Mouse (Mus musculus) heart, embryonic 11.5 days (tissue): ENCODE measurements around the gene 1500009C09Rik. TPM values are rescaled to one million over a fixed set of nuclear protein-coding genes. Genes with fewer than 3 reads are reported as not detected.

Source experiments
- ATAC-seq: fragments of 200-750 bp; cut with Nextera tagmentation; replicated peaks from 2 replicates; pipeline ENCODE4 v1.8.0; 2017; ENCODE audit warnings: moderate library complexity; ENCODE audit not compliant: insufficient number of reproducible peaks, low FRiP score, low TSS enrichment
- H3K27ac ChIP-seq: fragments of 300-500 bp; sonication (generic); 2 replicates; pipeline ENCODE4 v1.5.1; 2014; ENCODE audit warnings: mild to moderate bottlenecking, low read depth, low read length
- H3K27me3 ChIP-seq: fragments of 300-500 bp; sonication (generic); 2 replicates; pipeline ENCODE4 v1.6.1; 2014; ENCODE audit warnings: mild to moderate bottlenecking, low read length, mixed read lengths; ENCODE audit not compliant: control insufficient read depth, insufficient read depth
- H3K36me3 ChIP-seq: fragments of 300-500 bp; sonication (generic); 2 replicates; pipeline ENCODE4 v1.6.1; 2014; ENCODE audit warnings: mild to moderate bottlenecking, low read length, moderate library complexity, mixed read lengths; ENCODE audit not compliant: control insufficient read depth, insufficient read depth
- H3K4me1 ChIP-seq: fragments of 300-500 bp; sonication (generic); 2 replicates; pipeline ENCODE4 v1.6.1; 2014; ENCODE audit warnings: low read length; ENCODE audit not compliant: control insufficient read depth, insufficient read depth
- H3K4me2 ChIP-seq: fragments of 300-500 bp; sonication (generic); 2 replicates; pipeline ENCODE4 v1.6.1; 2014; ENCODE audit warnings: mild to moderate bottlenecking, moderate library complexity
- H3K4me3 ChIP-seq: fragments of 300-500 bp; sonication (generic); 2 replicates; pipeline ENCODE4 v1.5.1; 2014; ENCODE audit warnings: low read depth, low read length
- H3K9ac ChIP-seq: fragments of 300-500 bp; sonication (generic); 2 replicates; pipeline ENCODE4 v1.6.1; 2014; ENCODE audit warnings: mild to moderate bottlenecking, low read depth, low read length, moderate library complexity
- H3K9me3 ChIP-seq: fragments of 300-500 bp; sonication (generic); replicated peaks from 2 replicates; pipeline ENCODE4 v1.6.1; 2016; ENCODE audit warnings: low read length; ENCODE audit not compliant: control insufficient read depth
- WGBS: fragments of 180-500 bp; shearing (Covaris S2); extraction: QIAGEN DNeasy Blood & Tissue Kit; methylation state at CpG from one replicate; pipeline ENCODE4 v1.1.7; 2014; ENCODE audit not compliant: insufficient replicate concordance; 5-methylcytosine and 5-hydroxymethylcytosine counted together
- polyA plus RNA-seq: library from polyadenylated mRNA; unstranded; fragments of >200 nt; fragmentation: Nextera tagmentation; extraction: Ambion mirVana; gene quantifications from 2 replicates; pipeline ENCODE4 v1.2.1, GENCODE M21; 2014

Gene 1500009C09Rik
- polyA plus RNA-seq, 1 experiment from 2014 or later: not detected

- Histone ChIP-seq H3K9ac (no peak overlapping the region), H3K4me1 (peaks cover 16% of the 10 kb centered on the region), H3K4me3 (no peak overlapping the region), H3K27ac (no peak overlapping the region), H3K4me2 (no peak overlapping the region), H3K36me3 (no peaks in the 10 kb centered on the region), H3K9me3 (no peaks in the 10 kb centered on the region), H3K27me3 (peaks cover 69% of the 10 kb centered on the region)
- no peak for ATAC-seq
- WGBS: 9% methylated on average over 7 of the region's 7 CpGs
Observed at GRCm38 (mm10) chr15:82217039-82217438, 35.2 kb upstream of the 1500009C09Rik start.

- Histone ChIP-seq H3K36me3 (no peaks in the 10 kb centered on the region), H3K27ac (no peak overlapping the region), H3K4me2 (no peak overlapping the region), H3K4me3 (no peak overlapping the region), H3K9ac (no peak overlapping the region), H3K4me1 (peaks cover 10% of the 10 kb centered on the region), H3K9me3 (no peaks in the 10 kb centered on the region), H3K27me3 (peaks cover 63% of the 10 kb centered on the region)
- WGBS: 30% methylated on average over 9 of the region's 9 CpGs
- ATAC-seq: no peak
Observed at GRCm38 (mm10) chr15:82217980-82218379, 34.2 kb upstream of the 1500009C09Rik start.

GRCm38 (mm10) chr15:82218778-82219666 is 33.2 kb upstream of the 1500009C09Rik start:
- no peak overlapping the region for H3K4me3 ChIP-seq
- peaks cover 58% of the 10 kb centered on the region for H3K27me3 ChIP-seq
- no peak for ATAC-seq
- no peaks in the 10 kb centered on the region for H3K36me3 ChIP-seq
- no peak overlapping the region for H3K27ac ChIP-seq
- H3K4me2 ChIP-seq: no peak overlapping the region
- WGBS: 68% methylated on average over 26 of the region's 26 CpGs
- H3K9ac ChIP-seq: no peak overlapping the region
- peaks cover 19% of the 10 kb centered on the region for H3K4me1 ChIP-seq
- H3K9me3 ChIP-seq: no peaks in the 10 kb centered on the region

GRCm38 (mm10) chr15:82220003-82220675 is 32.1 kb upstream of the 1500009C09Rik start:
- Histone ChIP-seq H3K27ac (no peak overlapping the region), H3K36me3 (no peaks in the 10 kb centered on the region)

GRCm38 (mm10) chr15:82221104-82221860 is 30.9 kb upstream of the 1500009C09Rik start:
- Histone ChIP-seq H3K4me2 (no peak overlapping the region), H3K9me3 (no peaks in the 10 kb centered on the region), H3K27ac (no peak overlapping the region), H3K9ac (no peak overlapping the region), H3K4me3 (no peak overlapping the region), H3K27me3 (peaks cover 56% of the 10 kb centered on the region), H3K36me3 (no peaks in the 10 kb centered on the region), H3K4me1 (peaks cover 22% of the 10 kb centered on the region)
- 67% methylated on average over 14 of the region's 14 CpGs for WGBS
- ATAC-seq: no peak

More at GRCm38 (mm10) chr15:82220003-82220675, 32.1 kb upstream of the 1500009C09Rik start:
- H3K27me3 ChIP-seq: peaks cover 60% of the 10 kb centered on the region
- no peaks in the 10 kb centered on the region for H3K9me3 ChIP-seq
- no peak for ATAC-seq
- H3K4me2 ChIP-seq: no peak overlapping the region
- no peak overlapping the region for H3K4me3 ChIP-seq
- no peak overlapping the region for H3K9ac ChIP-seq
- peaks cover 25% of the 10 kb centered on the region for H3K4me1 ChIP-seq
- 69% methylated on average over 11 of the region's 12 CpGs for WGBS

- Histone ChIP-seq H3K4me2 (no peak overlapping the region), H3K9ac (no peak overlapping the region), H3K27me3 (peaks cover 40% of the 10 kb centered on the region), H3K9me3 (no peaks in the 10 kb centered on the region), H3K27ac (no peak overlapping the region), H3K36me3 (no peaks in the 10 kb centered on the region), H3K4me3 (no peak overlapping the region), H3K4me1 (peaks cover 17% of the 10 kb centered on the region)
- ATAC-seq: no peak
- 10% methylated on average over 7 of the region's 7 CpGs for WGBS
Observed at GRCm38 (mm10) chr15:82223251-82223650, 28.9 kb upstream of the 1500009C09Rik start.

- peak within 1 kb of the TSS; percentile 42 for H3K4me3 ChIP-seq
- H3K9ac ChIP-seq: peak within 1 kb of the TSS; percentile 59; the same call in 1 of the 2 replicates
- whole genome bisulfite sequencing: under 1% methylated on average over 43 of the region's 44 CpGs
- H3K4me2 ChIP-seq: peak within 1 kb of the TSS; percentile 75
- H3K4me1 ChIP-seq: peaks cover 17% of the 10 kb centered on the region
- no peaks in the 10 kb centered on the region for H3K36me3 ChIP-seq
- H3K9me3 ChIP-seq: no peaks in the 10 kb centered on the region
- no peak; the same call in 1 of the 2 replicates for ATAC-seq
- H3K27me3 ChIP-seq: peaks cover 34% of the 10 kb centered on the region
- H3K27ac ChIP-seq: no peak within 1 kb of the TSS
Observed at GRCm38 (mm10) chr15:82223657-82224601, 28.3 kb upstream of the 1500009C09Rik start, which contains the start of gene Tnfrsf13c. Gene Tnfrsf13c, minus strand, starts transcription at chr15:82224369.
